Mouse (Mus musculus): Measurements from ENCODE around the gene Bcl2.

GRCm38 (mm10) chr1:106620174-106620931 lies 93.7 kb downstream of the Bcl2 start:
- TF ChIP-seq ZC3H11A (IDR thresholded peaks at IDR 0.05; ENCODE audit: borderline replicate concordance, low read depth, low read length) (no peak), ZNF384 (IDR thresholded peaks at IDR 0.05; ENCODE audit: low read depth, low read length) (no peak), HCFC1 (IDR thresholded peaks at IDR 0.05; ENCODE audit: borderline replicate concordance, insufficient read depth, low read length) (no peak)
